In the genomic region with DNA sequence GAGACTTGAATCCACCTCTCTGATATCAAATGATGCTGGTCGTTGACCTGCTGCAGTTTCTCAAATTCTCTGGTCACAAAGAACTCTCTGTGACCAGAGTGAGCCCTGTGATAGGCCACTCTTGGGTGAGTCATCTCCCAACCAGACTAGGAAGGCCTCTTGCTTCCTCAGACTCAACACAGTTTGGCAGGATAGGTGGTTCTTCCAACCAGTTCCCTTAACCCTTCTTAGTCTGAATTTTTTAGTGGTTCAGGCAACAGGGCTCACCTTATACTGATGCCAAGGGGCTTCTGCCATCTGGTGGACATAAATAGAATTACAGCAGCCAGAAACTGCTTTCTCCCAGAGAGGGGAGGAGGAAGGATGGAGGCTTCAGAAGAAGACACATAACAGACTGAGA, we compare ENCODE assay signal across 9 mouse cellular contexts. TPM values are rescaled to one million over a fixed set of nuclear protein-coding genes. Genes with fewer than 3 reads are reported as not detected.
DNase-seq lines count a peak whose midpoint lies in the region; ATAC-seq and TF ChIP-seq lines count a peak whose summit lies in the region.
"Had no signal": no experiment of that assay in that cellular context is flagged by ENCODE, and none has a peak within 500 bp of the region (broad histone marks: within the 10 kb centered on the region; RNA-seq: fewer than 3 reads in every experiment).

No protein-coding gene starts in this region.

- WGBS in hindbrain, postnatal 0 days, result 35% methylated on average over 1 of the region's 1 CpGs

- DNase-seq in urinary bladder, postnatal 14 days (ENCODE audit: low spot score), result peak; percentile 73
- DNase-seq in urinary bladder, postnatal 10 days (ENCODE audit: low spot score), result no peak
- peak; percentile 68 to 80 for DNase-seq in cerebellum, postnatal 36 days
- DNase-seq in gastrocnemius, adult 8-10 months (ENCODE audit: low spot score in 2 of 2), result peak; percentile 46 to 49
- peak; percentile 87 for DNase-seq in hindbrain, postnatal 0 days (ENCODE audit: low spot score)
- DNase-seq in left cerebral cortex, adult 2 months (ENCODE audit: extremely low spot score in 1 of 2, low spot score in 2 of 2), result peak; percentile 58 to 59
- DNase-seq in spleen, postnatal 10 days (ENCODE audit: low spot score in 2 of 2), result peak; percentile 53 to 70

- no peak overlapping the region for H3K4me2 ChIP-seq in hindbrain, postnatal 0 days (ENCODE audit: low read depth, low read length)
- H3K4me2 ChIP-seq: embryonic facial prominence, embryonic 12.5 days had no signal

- intact Hi-C loops in left cerebral cortex, adult 2 months (cut with DNase I), result loop anchor here (1.0 to 2.0 kb wide), 3 partner anchors 33 to 93 kb away; a partner anchor contains a TSS

- peak; percentile 95 for TF ChIP-seq CTCF in hindbrain, postnatal 0 days (IDR thresholded peaks at IDR 0.05; ENCODE audit: low read depth)
- TF ChIP-seq CTCF in left cerebral cortex, adult 2 months (IDR thresholded peaks at IDR 0.05), result peak; percentile 98

- H3K4me3 ChIP-seq in hindbrain, postnatal 0 days (ENCODE audit: low read length), result no peak overlapping the region
- H3K4me3 ChIP-seq in left cerebral cortex, adult 2 months, result no peak overlapping the region
- H3K4me3 ChIP-seq: embryonic facial prominence, embryonic 12.5 days had no signal

- ATAC-seq in hindbrain, postnatal 0 days, result peak; percentile 91
- ATAC-seq in megakaryocyte, adult 5-6 weeks (ENCODE audit: poor library complexity, severe bottlenecking), result peak; percentile 83

- H3K4me1 ChIP-seq in hindbrain, postnatal 0 days (ENCODE audit: insufficient read depth, low read length), result peaks cover 7% of the 10 kb centered on the region; the same call in 1 of the 2 replicates

- H3K27ac ChIP-seq in hindbrain, postnatal 0 days, result peak overlapping the region; percentile 66; the same call in 1 of the 2 replicates
- H3K27ac ChIP-seq in left cerebral cortex, adult 2 months, result peak overlapping the region; percentile 75
- H3K27ac ChIP-seq: embryonic facial prominence, embryonic 12.5 days had no signal

- H3K9ac ChIP-seq in hindbrain, postnatal 0 days (replicated peaks; ENCODE audit: low read length), result no peak overlapping the region
- H3K9ac ChIP-seq: embryonic facial prominence, embryonic 12.5 days had no signal

- no peaks in the 10 kb centered on the region for H3K36me3 ChIP-seq in hindbrain, postnatal 0 days (ENCODE audit: insufficient read depth, low read length)

- no peaks in the 10 kb centered on the region for H3K9me3 ChIP-seq in hindbrain, postnatal 0 days (ENCODE audit: low read length)
- H3K9me3 ChIP-seq: embryonic facial prominence, embryonic 12.5 days had no signal

- no peaks in the 10 kb centered on the region for H3K27me3 ChIP-seq in hindbrain, postnatal 0 days (ENCODE audit: insufficient read depth, low read length)
- H3K27me3 ChIP-seq: embryonic facial prominence, embryonic 12.5 days had no signal

RNA-seq across cellular contexts. Expression of a gene that starts 4.1 kb away (rescaled TPM):
- 10 to 100 TPM in 2 of 4 experiments, 1 to 10 TPM in 2; 7.7 to 14.2 (median 11.0) TPM for total RNA-seq in gastrocnemius, adult 8-10 months (2022)
- 5.6 and 8.9 TPM in 2 replicates for total RNA-seq in hindbrain, postnatal 0 days (2014; rRNA removed)
- polyA plus RNA-seq in hindbrain, postnatal 0 days (2015; fragmentation: Nextera tagmentation; extraction: Ambion mirVana), result 6.2 and 7.4 TPM in 2 replicates
- 10 to 100 TPM; 21.7 to 27.3 TPM for total RNA-seq in left cerebral cortex, adult 2 months (2021)
- total RNA-seq in megakaryocyte, adult 5-6 weeks (2015), result 3.3 and 3.8 TPM in 2 replicates
- 1.3 and 1.8 TPM in 2 replicates for total RNA-seq in megakaryocyte, adult 5-6 weeks (2017)

RNA-seq across cellular contexts. Expression of a gene that starts 10.7 kb away (rescaled TPM):
- total RNA-seq in gastrocnemius, adult 8-10 months (2022), result not detected
- not detected in 2 replicates for total RNA-seq in hindbrain, postnatal 0 days (2014; rRNA removed)
- polyA plus RNA-seq in hindbrain, postnatal 0 days (2015; fragmentation: Nextera tagmentation; extraction: Ambion mirVana), result not detected in 2 replicates
- total RNA-seq in left cerebral cortex, adult 2 months (2021), result not detected
- 4.0 TPM in 1 of 2 replicates, not detected in the other for total RNA-seq in megakaryocyte, adult 5-6 weeks (2015)
- total RNA-seq in megakaryocyte, adult 5-6 weeks (2017), result not detected in 2 replicates
- polyA plus RNA-seq: embryonic facial prominence, embryonic 12.5 days had no signal

RNA-seq across cellular contexts. Expression of a gene that starts 16.0 kb away (rescaled TPM):
- 10 to 100 TPM; 20.5 to 26.2 (median 24.6) TPM for total RNA-seq in gastrocnemius, adult 8-10 months (2022)
- 43.7 and 50.4 TPM in 2 replicates for total RNA-seq in hindbrain, postnatal 0 days (2014; rRNA removed)
- 42.1 and 43.5 TPM in 2 replicates for polyA plus RNA-seq in hindbrain, postnatal 0 days (2015; fragmentation: Nextera tagmentation; extraction: Ambion mirVana)
- total RNA-seq in left cerebral cortex, adult 2 months (2021), result 10 to 100 TPM; 22.3 to 25.2 TPM
- 5.5 and 6.6 TPM in 2 replicates for total RNA-seq in megakaryocyte, adult 5-6 weeks (2015)
- 10.1 and 13.0 TPM in 2 replicates for total RNA-seq in megakaryocyte, adult 5-6 weeks (2017)

RNA-seq across cellular contexts. Expression of a gene that starts 16.1 kb away (rescaled TPM):
- total RNA-seq in gastrocnemius, adult 8-10 months (2022), result 1 to 10 TPM; 6.0 to 8.8 (median 7.2) TPM
- 32.6 and 51.0 TPM in 2 replicates for total RNA-seq in hindbrain, postnatal 0 days (2014; rRNA removed)
- 11.9 and 12.6 TPM in 2 replicates for polyA plus RNA-seq in hindbrain, postnatal 0 days (2015; fragmentation: Nextera tagmentation; extraction: Ambion mirVana)
- 10 to 100 TPM; 21.8 to 23.5 TPM for total RNA-seq in left cerebral cortex, adult 2 months (2021)
- total RNA-seq in megakaryocyte, adult 5-6 weeks (2015), result 16.4 and 18.7 TPM in 2 replicates
- total RNA-seq in megakaryocyte, adult 5-6 weeks (2017), result 11.1 and 13.2 TPM in 2 replicates

RNA-seq across cellular contexts. Expression of a gene that starts 29.8 kb away (rescaled TPM):
- under 1 TPM in 3 of 4 experiments, not detected in 1; 0.22 to 0.78 (median 0.40) TPM for total RNA-seq in gastrocnemius, adult 8-10 months (2022)
- total RNA-seq in hindbrain, postnatal 0 days (2014; rRNA removed), result 6.8 and 15.1 TPM in 2 replicates
- 0.25 and 0.31 TPM in 2 replicates for polyA plus RNA-seq in hindbrain, postnatal 0 days (2015; fragmentation: Nextera tagmentation; extraction: Ambion mirVana)
- 10 to 100 TPM; 11.3 to 15.1 TPM for total RNA-seq in left cerebral cortex, adult 2 months (2021)
- 0.04 TPM in 1 of 2 replicates, not detected in the other for total RNA-seq in megakaryocyte, adult 5-6 weeks (2015)
- total RNA-seq in megakaryocyte, adult 5-6 weeks (2017), result not detected in 2 replicates
